Mouse (Mus musculus): Measurements from ENCODE around the gene Olfr159. TPM values are rescaled to one million over a fixed set of nuclear protein-coding genes. Genes with fewer than 3 reads are reported as not detected.
"Not testable (repeated sequence)": the region's sequence is repeated elsewhere in the genome, so short reads cannot be mapped to it uniquely, and the experiment has no call there.

Olfr159 gene
- polyA plus RNA-seq (2015; fragmentation: Nextera tagmentation; extraction: Ambion mirVana), result not detected in 2 replicates

DNA sequence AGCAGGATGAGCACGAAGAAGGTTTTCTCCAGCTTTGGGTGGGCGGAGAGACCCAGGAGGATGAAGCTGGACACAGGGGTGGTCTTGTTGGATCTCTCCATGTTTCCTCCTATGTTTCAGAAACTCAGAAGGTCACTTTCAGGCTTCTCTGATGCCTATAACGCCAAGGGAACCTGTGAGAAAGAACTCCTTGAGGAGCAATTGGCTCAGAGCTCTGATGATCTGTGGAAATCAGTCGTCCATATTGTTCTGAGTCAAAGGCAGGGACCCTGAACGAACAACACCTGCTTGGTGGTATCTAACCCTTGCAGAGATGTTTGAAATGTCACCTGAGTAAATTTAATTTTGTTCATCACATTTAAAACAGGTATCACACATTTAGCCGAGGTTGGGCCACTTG is at the start of gene Olfr159:
TSS of gene Olfr159 (minus strand) at position 101 of the 400 bp plus-strand sequence.
- Histone ChIP-seq H3K4me2 (ENCODE audit: low read depth, low read length) (no peak within 1 kb of the TSS), H3K4me3 (ENCODE audit: low read depth, low read length) (no peak within 1 kb of the TSS), H3K27ac (ENCODE audit: low read depth) (no peak within 1 kb of the TSS), H3K36me3 (replicated peaks; ENCODE audit: insufficient read depth, low read length) (no peaks in the 10 kb centered on the region), H3K4me1 (ENCODE audit: insufficient read depth) (no peaks in the 10 kb centered on the region), H3K9me3 (ENCODE audit: low read length) (no peaks in the 10 kb centered on the region), H3K27me3 (ENCODE audit: insufficient read depth, low read length) (no peaks in the 10 kb centered on the region), H3K9ac (replicated peaks) (no peak within 1 kb of the TSS)
- TF ChIP-seq EP300 (IDR thresholded peaks at IDR 0.05; ENCODE audit: low read depth) (no peak), CTCF (IDR thresholded peaks at IDR 0.05; ENCODE audit: low read depth) (no peak)
- no peak for DNase-seq
- ATAC-seq, result no peak
- 63% methylated on average over 6 of the region's 6 CpGs for WGBS (ENCODE audit: insufficient replicate concordance)

- H3K9ac ChIP-seq (replicated peaks), result no peak overlapping the region
- no peak overlapping the region for H3K27ac ChIP-seq (ENCODE audit: low read depth)
- TF ChIP-seq EP300 (IDR thresholded peaks at IDR 0.05; ENCODE audit: low read depth), result no peak
- TF ChIP-seq CTCF (IDR thresholded peaks at IDR 0.05; ENCODE audit: low read depth), result no peak
- no peaks in the 10 kb centered on the region; the same call in 1 of the 2 replicates for H3K9me3 ChIP-seq (ENCODE audit: low read length)
- H3K36me3 ChIP-seq (replicated peaks; ENCODE audit: insufficient read depth, low read length), result no peaks in the 10 kb centered on the region
- H3K4me2 ChIP-seq (ENCODE audit: low read depth, low read length), result no peak overlapping the region
- WGBS (ENCODE audit: insufficient replicate concordance), result 61% methylated on average over 7 of the region's 7 CpGs
- H3K4me3 ChIP-seq (ENCODE audit: low read depth, low read length), result no peak overlapping the region
- no peaks in the 10 kb centered on the region for H3K27me3 ChIP-seq (ENCODE audit: insufficient read depth, low read length)
- H3K4me1 ChIP-seq (ENCODE audit: insufficient read depth), result no peaks in the 10 kb centered on the region
- DNase-seq, result no peak
- no peak for ATAC-seq
Measured at GRCm38 (mm10) chr4:43798936-43799335, 28.1 kb upstream of the Olfr159 start.

GRCm38 (mm10) chr4:43795844-43796243 is 25.0 kb upstream of the Olfr159 start:
- H3K9ac ChIP-seq (replicated peaks); H3K27me3 ChIP-seq (ENCODE audit: insufficient read depth, low read length); H3K4me1 ChIP-seq (ENCODE audit: insufficient read depth); DNase-seq; H3K4me3 ChIP-seq (ENCODE audit: low read depth, low read length); H3K36me3 ChIP-seq (replicated peaks; ENCODE audit: insufficient read depth, low read length); H3K9me3 ChIP-seq (ENCODE audit: low read length); H3K27ac ChIP-seq (ENCODE audit: low read depth); H3K4me2 ChIP-seq (ENCODE audit: low read depth, low read length); ATAC-seq: not testable (repeated sequence)
- 76% methylated on average over 5 of the region's 5 CpGs for WGBS (ENCODE audit: insufficient replicate concordance)

- no peak for ATAC-seq
- no peak for DNase-seq
- WGBS (ENCODE audit: insufficient replicate concordance), result 63% methylated on average over 6 of the region's 6 CpGs
- Histone ChIP-seq H3K27me3 (ENCODE audit: insufficient read depth, low read length) (no peaks in the 10 kb centered on the region), H3K36me3 (replicated peaks; ENCODE audit: insufficient read depth, low read length) (no peaks in the 10 kb centered on the region), H3K4me2 (ENCODE audit: low read depth, low read length) (no peak overlapping the region), H3K4me1 (ENCODE audit: insufficient read depth) (no peaks in the 10 kb centered on the region), H3K9ac (replicated peaks) (no peak overlapping the region), H3K9me3 (ENCODE audit: low read length) (no peaks in the 10 kb centered on the region), H3K27ac (ENCODE audit: low read depth) (no peak overlapping the region), H3K4me3 (ENCODE audit: low read depth, low read length) (no peak overlapping the region)
- TF ChIP-seq EP300 (IDR thresholded peaks at IDR 0.05; ENCODE audit: low read depth), result no peak
- no peak for TF ChIP-seq CTCF (IDR thresholded peaks at IDR 0.05; ENCODE audit: low read depth)
Measured at GRCm38 (mm10) chr4:43795296-43795695, 24.5 kb upstream of the Olfr159 start.

DNA sequence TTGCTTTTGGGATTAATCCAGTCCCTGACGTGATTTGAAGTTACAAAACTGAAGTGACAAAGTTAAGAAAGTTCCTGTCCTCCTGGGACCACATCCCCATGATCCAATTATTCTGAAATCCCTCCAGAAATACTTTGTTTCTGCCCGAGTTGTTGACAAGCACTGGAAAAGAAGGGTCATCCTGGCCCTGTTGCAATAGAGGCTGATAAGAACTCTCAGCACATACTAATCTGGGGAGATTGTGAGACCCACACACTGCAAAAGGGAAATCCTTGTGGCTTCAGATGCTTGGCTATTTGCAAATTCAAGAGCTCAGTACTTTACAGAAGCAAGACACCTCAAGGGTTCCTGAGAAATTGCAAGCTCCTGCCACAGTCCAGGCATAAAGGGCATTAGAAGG is 1.5 kb upstream of the Olfr159 start:
- TF ChIP-seq EP300 (IDR thresholded peaks at IDR 0.05; ENCODE audit: low read depth), result no peak
- TF ChIP-seq CTCF (IDR thresholded peaks at IDR 0.05; ENCODE audit: low read depth), result no peak
- H3K27me3 ChIP-seq (ENCODE audit: insufficient read depth, low read length), result no peaks in the 10 kb centered on the region
- H3K4me3 ChIP-seq (ENCODE audit: low read depth, low read length), result no peak overlapping the region
- no peaks in the 10 kb centered on the region for H3K9me3 ChIP-seq (ENCODE audit: low read length)
- H3K36me3 ChIP-seq (replicated peaks; ENCODE audit: insufficient read depth, low read length), result no peaks in the 10 kb centered on the region
- no peak for DNase-seq
- H3K9ac ChIP-seq (replicated peaks), result no peak overlapping the region
- no peak overlapping the region for H3K27ac ChIP-seq (ENCODE audit: low read depth)
- ATAC-seq, result no peak
- no peak overlapping the region for H3K4me2 ChIP-seq (ENCODE audit: low read depth, low read length)
- WGBS (ENCODE audit: insufficient replicate concordance), result 32% methylated on average over 2 of the region's 2 CpGs
- H3K4me1 ChIP-seq (ENCODE audit: insufficient read depth), result no peaks in the 10 kb centered on the region

DNA sequence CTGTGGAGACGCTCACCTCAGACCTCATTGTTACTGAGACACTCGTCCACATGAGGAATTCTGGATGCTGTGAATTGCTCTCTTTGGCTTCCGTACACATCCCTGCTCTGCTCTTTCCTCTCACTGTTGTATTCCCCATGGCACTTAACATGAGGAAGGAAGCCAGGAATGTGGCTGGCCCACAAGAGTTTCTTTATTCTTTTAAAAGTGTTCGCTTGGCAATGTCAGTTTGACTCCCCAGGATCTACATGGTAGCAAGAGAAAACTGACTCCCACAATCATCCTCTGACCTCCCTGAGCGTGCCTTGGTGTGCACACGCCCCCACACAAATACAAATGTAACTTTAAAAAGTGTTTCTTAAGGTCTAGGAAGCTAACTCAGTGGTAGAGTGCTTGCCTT is 817 bp upstream of the Olfr159 start:
- Histone ChIP-seq H3K4me2 (ENCODE audit: low read depth, low read length) (no peak overlapping the region), H3K4me3 (ENCODE audit: low read depth, low read length) (no peak overlapping the region), H3K9me3 (ENCODE audit: low read length) (no peaks in the 10 kb centered on the region), H3K27ac (ENCODE audit: low read depth) (no peak overlapping the region), H3K36me3 (replicated peaks; ENCODE audit: insufficient read depth, low read length) (no peaks in the 10 kb centered on the region), H3K4me1 (ENCODE audit: insufficient read depth) (no peaks in the 10 kb centered on the region), H3K9ac (replicated peaks) (no peak overlapping the region), H3K27me3 (ENCODE audit: insufficient read depth, low read length) (no peaks in the 10 kb centered on the region)
- DNase-seq, result no peak
- no peak for TF ChIP-seq CTCF (IDR thresholded peaks at IDR 0.05; ENCODE audit: low read depth)
- TF ChIP-seq EP300 (IDR thresholded peaks at IDR 0.05; ENCODE audit: low read depth), result no peak
- ATAC-seq, result no peak
- WGBS (ENCODE audit: insufficient replicate concordance), result 52% methylated on average over 6 of the region's 6 CpGs

- Histone ChIP-seq H3K9me3 (ENCODE audit: low read length) (no peaks in the 10 kb centered on the region; the same call in 1 of the 2 replicates), H3K27me3 (ENCODE audit: insufficient read depth, low read length) (no peaks in the 10 kb centered on the region), H3K36me3 (replicated peaks; ENCODE audit: insufficient read depth, low read length) (no peaks in the 10 kb centered on the region), H3K9ac (replicated peaks) (no peak overlapping the region), H3K4me2 (ENCODE audit: low read depth, low read length) (no peak overlapping the region), H3K27ac (ENCODE audit: low read depth) (no peak overlapping the region), H3K4me3 (ENCODE audit: low read depth, low read length) (no peak overlapping the region), H3K4me1 (ENCODE audit: insufficient read depth) (no peaks in the 10 kb centered on the region)
- 94% methylated on average over 2 of the region's 2 CpGs for WGBS (ENCODE audit: insufficient replicate concordance)
- no peak for TF ChIP-seq CTCF (IDR thresholded peaks at IDR 0.05; ENCODE audit: low read depth)
- no peak for TF ChIP-seq EP300 (IDR thresholded peaks at IDR 0.05; ENCODE audit: low read depth)
- no peak for ATAC-seq
- no peak for DNase-seq
Measured at GRCm38 (mm10) chr4:43769374-43769773, 1.4 kb downstream of the Olfr159 start.

All from liver, postnatal 0 days (tissue).